In genomic region chr5:22485764-22486163, GRCm38 (mm10) we compare ENCODE assay signal across 13 mouse cellular contexts.
DNase-seq lines count a peak whose midpoint lies in the region; ATAC-seq and TF ChIP-seq lines count a peak whose summit lies in the region.
"Had no signal": no experiment of that assay in that cellular context is flagged by ENCODE, and none has a peak within 500 bp of the region (broad histone marks: within the 10 kb centered on the region; RNA-seq: fewer than 3 reads in every experiment).

No protein-coding gene starts in this region.

- H3K36me3 ChIP-seq in liver, embryonic 16.5 days (ENCODE audit: control insufficient read depth, insufficient read depth) = peaks cover 8% of the 10 kb centered on the region
- H3K36me3 ChIP-seq in stomach, postnatal 0 days (ENCODE audit: control insufficient read depth, insufficient read depth, low read length) = 0 out of 2 replicates have a peak, but pooled peaks cover 4% of the 10 kb centered on the region
- H3K36me3 ChIP-seq: midbrain, embryonic 15.5 days had no signal

- ATAC-seq in liver, embryonic 16.5 days (ENCODE audit: low read depth) = peak; percentile 82
- no peak for ATAC-seq in stomach, postnatal 0 days (ENCODE audit: low FRiP score, low TSS enrichment)
- ATAC-seq: inflammation-experienced regulatory T-cells, adult 6 months; midbrain, embryonic 15.5 days had no signal

- intact Hi-C loops in left cerebral cortex, adult 2 months (cut with DNase I) = no loop called here

- DNase-seq in cerebellum, adult 11-12 months = peak; percentile 58
- no peak for DNase-seq in cerebellum, adult 8-10 months
- peak; percentile 33 for DNase-seq in R1 (ENCODE audit: low read depth, low spot score)
- DNase-seq in cerebellum, postnatal 36 days = peak; percentile 26 to 53
- no peak for DNase-seq in left cerebral cortex, adult 2 months (ENCODE audit: extremely low spot score in 1 of 2, low spot score in 2 of 2)
- no peak for DNase-seq in neural tube, embryonic 10.5 days (ENCODE audit: extremely low spot score, low spot score)
- no peak for DNase-seq in stomach, postnatal 0 days (ENCODE audit: low spot score)
- DNase-seq: lung, postnatal 10 days had no signal

- no peaks in the 10 kb centered on the region for H3K27me3 ChIP-seq in liver, embryonic 16.5 days (ENCODE audit: control insufficient read depth, insufficient read depth, low read depth, low read length)
- H3K27me3 ChIP-seq in stomach, postnatal 0 days (ENCODE audit: control insufficient read depth, insufficient read depth, low read length) = no peaks in the 10 kb centered on the region
- H3K27me3 ChIP-seq: midbrain, embryonic 15.5 days; neural tube, embryonic 12.5 days had no signal

- peak overlapping the region; percentile 68 for H3K27ac ChIP-seq in liver, embryonic 16.5 days (ENCODE audit: low read length)
- no peak overlapping the region for H3K27ac ChIP-seq in left cerebral cortex, adult 2 months
- no peak overlapping the region for H3K27ac ChIP-seq in stomach, postnatal 0 days (replicated peaks)
- H3K27ac ChIP-seq: kidney, postnatal 0 days; midbrain, embryonic 15.5 days; neural tube, embryonic 12.5 days had no signal

- no peak overlapping the region for H3K4me3 ChIP-seq in liver, embryonic 16.5 days (ENCODE audit: low read depth, low read length)
- H3K4me3 ChIP-seq in left cerebral cortex, adult 2 months = no peak overlapping the region
- H3K4me3 ChIP-seq in stomach, postnatal 0 days (ENCODE audit: low read depth, low read length) = no peak overlapping the region
- H3K4me3 ChIP-seq: midbrain, embryonic 15.5 days; neural tube, embryonic 12.5 days had no signal

- WGBS in liver, embryonic 16.5 days (ENCODE audit: insufficient replicate concordance) = 46% methylated on average over 1 of the region's 1 CpGs
- 90% methylated on average over 1 of the region's 1 CpGs for WGBS in stomach, postnatal 0 days

- TF ChIP-seq CTCF in left cerebral cortex, adult 2 months (IDR thresholded peaks at IDR 0.05) = no peak
- TF ChIP-seq CTCF in stomach, postnatal 0 days (IDR thresholded peaks at IDR 0.05; ENCODE audit: low read depth) = no peak

- no peak overlapping the region for H3K9ac ChIP-seq in liver, embryonic 16.5 days (ENCODE audit: low read depth, low read length)
- H3K9ac ChIP-seq in stomach, postnatal 0 days (ENCODE audit: low read length) = no peak overlapping the region
- H3K9ac ChIP-seq: midbrain, embryonic 15.5 days; neural tube, embryonic 12.5 days had no signal

- no peak overlapping the region for H3K4me2 ChIP-seq in liver, embryonic 16.5 days (ENCODE audit: low read depth, low read length)
- H3K4me2 ChIP-seq in stomach, postnatal 0 days (replicated peaks; ENCODE audit: low read depth) = no peak overlapping the region
- H3K4me2 ChIP-seq: midbrain, embryonic 15.5 days; neural tube, embryonic 12.5 days had no signal

- peaks cover 7% of the 10 kb centered on the region for H3K4me1 ChIP-seq in liver, embryonic 16.5 days (ENCODE audit: control insufficient read depth, low read depth, low read length)
- H3K4me1 ChIP-seq in stomach, postnatal 0 days (replicated peaks; ENCODE audit: control insufficient read depth, insufficient read depth) = no peaks in the 10 kb centered on the region
- H3K4me1 ChIP-seq: midbrain, embryonic 15.5 days; neural tube, embryonic 12.5 days had no signal

- no peaks in the 10 kb centered on the region for H3K9me3 ChIP-seq in liver, embryonic 16.5 days (replicated peaks; ENCODE audit: control insufficient read depth, low read length)
- no peaks in the 10 kb centered on the region for H3K9me3 ChIP-seq in stomach, postnatal 0 days (ENCODE audit: control insufficient read depth, low read length)
- H3K9me3 ChIP-seq: midbrain, embryonic 15.5 days; neural tube, embryonic 12.5 days had no signal

- TF ChIP-seq EP300 in stomach, postnatal 0 days (optimal IDR thresholded peaks at IDR 0.05) = no peak

Comparison
In these comparisons a context has a peak if more than half of its experiments do, and no peak if none do; other contexts are left out.
1. DNase-seq: peak in cerebellum, adult 11-12 months (single experiment), R1 (single experiment) and cerebellum, postnatal 36 days (2 of 2); none in cerebellum, adult 8-10 months (single experiment), left cerebral cortex, adult 2 months (0 of 2), neural tube, embryonic 10.5 days (single experiment) and stomach, postnatal 0 days (single experiment).